In the genomic region with DNA sequence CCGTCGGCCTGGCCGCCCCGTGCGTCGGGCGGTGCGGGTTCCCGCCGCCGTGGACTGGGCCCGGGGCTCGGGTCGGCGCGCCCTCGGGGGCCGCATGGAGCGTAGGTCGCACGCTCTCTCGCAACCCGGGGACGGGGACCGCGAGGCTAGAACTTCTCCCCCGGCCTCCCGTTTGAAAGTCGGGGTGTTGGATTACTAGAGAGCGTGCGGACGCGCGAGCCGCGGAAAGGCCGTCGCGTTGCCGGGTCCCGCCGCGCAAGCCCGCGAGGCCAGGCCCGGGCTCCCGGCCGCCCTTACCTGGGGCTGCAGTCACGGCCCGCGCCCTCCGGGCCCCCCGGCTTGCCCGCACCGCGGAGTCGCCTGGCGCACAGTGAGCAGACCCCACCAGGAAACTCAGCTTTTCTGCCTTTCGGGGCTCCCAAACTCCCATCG, we compare ENCODE assay signal across 8 mouse cellular contexts. TPM values are rescaled to one million over a fixed set of nuclear protein-coding genes. Genes with fewer than 3 reads are reported as not detected.
DNase-seq lines count a peak whose midpoint lies in the region; ATAC-seq and TF ChIP-seq lines count a peak whose summit lies in the region.

No protein-coding gene starts in this region.

- ATAC-seq in embryonic facial prominence, embryonic 13.5 days (ENCODE audit: insufficient number of reproducible peaks, insufficient read depth, low FRiP score, low TSS enrichment, low read depth) = peak; percentile 54
- ATAC-seq in liver, postnatal 0 days = peak; percentile 56

- H3K36me3 ChIP-seq in embryonic facial prominence, embryonic 13.5 days = no peaks in the 10 kb centered on the region
- H3K36me3 ChIP-seq in liver, postnatal 0 days (replicated peaks; ENCODE audit: insufficient read depth, low read length) = no peaks in the 10 kb centered on the region

- no peak for TF ChIP-seq EP300 in liver, postnatal 0 days (IDR thresholded peaks at IDR 0.05; ENCODE audit: low read depth)

- no peak for TF ChIP-seq CTCF in liver, postnatal 0 days (IDR thresholded peaks at IDR 0.05; ENCODE audit: low read depth)
- no peak for TF ChIP-seq CTCF in olfactory bulb, adult 2 months (IDR thresholded peaks at IDR 0.05; ENCODE audit: insufficient read depth, low read depth, low read length)

- H3K4me3 ChIP-seq in embryonic facial prominence, embryonic 13.5 days = peak overlapping the region; percentile 94
- peak overlapping the region; percentile 92 for H3K4me3 ChIP-seq in liver, postnatal 0 days (ENCODE audit: low read depth, low read length)
- H3K4me3 ChIP-seq in olfactory bulb, adult 2 months (ENCODE audit: insufficient read depth, low read depth, low read length) = peak overlapping the region; percentile 65

- peak overlapping the region; percentile 99 for H3K9ac ChIP-seq in embryonic facial prominence, embryonic 13.5 days
- H3K9ac ChIP-seq in liver, postnatal 0 days (replicated peaks) = peak overlapping the region; percentile 99

- H3K27me3 ChIP-seq in embryonic facial prominence, embryonic 13.5 days = no peaks in the 10 kb centered on the region
- H3K27me3 ChIP-seq in liver, postnatal 0 days (ENCODE audit: insufficient read depth, low read length) = no peaks in the 10 kb centered on the region

- WGBS in embryonic facial prominence, embryonic 13.5 days = under 1% methylated on average over 49 of the region's 60 CpGs
- 2% methylated on average over 51 of the region's 60 CpGs for WGBS in liver, postnatal 0 days (ENCODE audit: insufficient replicate concordance)
- under 1% methylated on average over 60 of the region's 60 CpGs for WGBS in olfactory bulb, adult 2 months

- H3K4me1 ChIP-seq in embryonic facial prominence, embryonic 13.5 days = peaks cover 35% of the 10 kb centered on the region
- H3K4me1 ChIP-seq in liver, postnatal 0 days (ENCODE audit: insufficient read depth) = peaks cover 23% of the 10 kb centered on the region
- 0 out of 2 replicates have a peak, but pooled peaks cover 2% of the 10 kb centered on the region for H3K4me1 ChIP-seq in olfactory bulb, adult 2 months (ENCODE audit: control insufficient read depth, insufficient read depth, low read length)

- H3K27ac ChIP-seq in embryonic facial prominence, embryonic 13.5 days = peak overlapping the region; percentile 100
- H3K27ac ChIP-seq in liver, postnatal 0 days (ENCODE audit: low read depth) = peak overlapping the region; percentile 98
- H3K27ac ChIP-seq in olfactory bulb, adult 2 months (ENCODE audit: insufficient read depth, low read depth, low read length) = peak overlapping the region; percentile 86

- no peaks in the 10 kb centered on the region for H3K9me3 ChIP-seq in embryonic facial prominence, embryonic 13.5 days
- no peaks in the 10 kb centered on the region for H3K9me3 ChIP-seq in liver, postnatal 0 days (ENCODE audit: low read length)

- no peak for TF ChIP-seq POLR2A in olfactory bulb, adult 2 months (IDR thresholded peaks at IDR 0.05; ENCODE audit: insufficient read depth, low read depth, low read length)

- H3K4me2 ChIP-seq in embryonic facial prominence, embryonic 13.5 days = peak overlapping the region; percentile 66
- H3K4me2 ChIP-seq in liver, postnatal 0 days (ENCODE audit: low read depth, low read length) = peak overlapping the region; percentile 80

- peak; percentile 58 for DNase-seq in CD4-positive, CD25-positive, alpha-beta regulatory T cell, adult 2 months (ENCODE audit: low read depth, low spot score)
- DNase-seq in adrenal gland, postnatal 10 days = peak; percentile 68
- peak; percentile 38 for DNase-seq in heart, adult 8-10 months (ENCODE audit: low spot score)
- DNase-seq in kidney, adult 9 months = peak; percentile 36
- peak; percentile 64 for DNase-seq in liver, postnatal 0 days
- peak; percentile 70 for DNase-seq in thymus, postnatal 4 days

RNA-seq across cellular contexts. Expression of a gene that starts 1.7 kb away (rescaled TPM):
- total RNA-seq in adrenal gland, postnatal 10 days (2021) = 100 to 1,000 TPM; 111 to 116 TPM
- polyA plus RNA-seq in embryonic facial prominence, embryonic 13.5 days (2015; fragmentation: Nextera tagmentation; extraction: Ambion mirVana) = 144 and 157 TPM in 2 replicates
- total RNA-seq in heart, adult 8-10 months (2022) = 10 to 100 TPM; 85.9 to 98.0 (median 89.2) TPM
- polyA plus RNA-seq in liver, postnatal 0 days (2015; fragmentation: Nextera tagmentation; extraction: Ambion mirVana) = 57.7 and 71.5 TPM in 2 replicates
- polyA plus RNA-seq in olfactory bulb, adult 2 months (2012; ENCODE audit: insufficient read depth, insufficient read length, low replicate concordance, missing spikeins) = 148 TPM in 1 of 2 replicates, not detected in the other

Comparison
In these comparisons a context has a peak if more than half of its experiments do, and no peak if none do; other contexts are left out.
1. Peak in every context shown above with its lines: DNase-seq, ATAC-seq, H3K4me3 ChIP-seq and H3K27ac ChIP-seq.